Mouse (Mus musculus) T-helper 17 cell (primary cell): ENCODE measurements around the gene Kcnj11.

ENCODE experiments used
- in situ Hi-C, 2 experiments: fragments of 300-600 bp; cut with MboI, MseI; formaldehyde crosslinking; loops; 1 replicate in 1 of 2; 2 replicates in 1 of 2; pipeline ENCODE4 v1.15.1; 2025; ENCODE audit warnings: high pct_unique_total_duplicates in 2 of 2

The Kcnj11 gene

GRCm38 (mm10) chr7:46100563-46100962 lies at the start of gene Kcnj11:
Gene Kcnj11 (minus strand): TSS chr7:46100764.
- in situ Hi-C loops = loop anchor here (10.0 to 25.0 kb wide), 3 partner anchors 94 to 1062 kb away; no protein-coding TSS in a partner anchor

GRCm38 (mm10) chr7:46147417-46147816 lies 46.9 kb upstream of the Kcnj11 start:
- in situ Hi-C loops = no loop called here

GRCm38 (mm10) chr7:46146675-46147308 lies 46.2 kb upstream of the Kcnj11 start:
- in situ Hi-C loops = no loop called here

GRCm38 (mm10) chr7:46144061-46144460 lies 43.5 kb upstream of the Kcnj11 start:
- in situ Hi-C loops = no loop called here

- in situ Hi-C loops = no loop called here
Observed at GRCm38 (mm10) chr7:46138329-46138930, 37.9 kb upstream of the Kcnj11 start.

- in situ Hi-C loops = no loop called here
Observed at GRCm38 (mm10) chr7:46133858-46134257, 33.3 kb upstream of the Kcnj11 start.

GRCm38 (mm10) chr7:46132229-46132628 lies 31.7 kb upstream of the Kcnj11 start:
- in situ Hi-C loops = no loop called here

- in situ Hi-C loops = no loop called here
Observed at GRCm38 (mm10) chr7:46131806-46132205, 31.2 kb upstream of the Kcnj11 start.

GRCm38 (mm10) chr7:46131266-46131665 lies 30.7 kb upstream of the Kcnj11 start:
- in situ Hi-C loops = no loop called here

- in situ Hi-C loops = no loop called here
Observed at GRCm38 (mm10) chr7:46130723-46131122, 30.2 kb upstream of the Kcnj11 start.

- in situ Hi-C loops = no loop called here
Observed at GRCm38 (mm10) chr7:46129463-46130179, 29.1 kb upstream of the Kcnj11 start.

- in situ Hi-C loops = no loop called here
Observed at GRCm38 (mm10) chr7:46128196-46128595, 27.6 kb upstream of the Kcnj11 start.

- in situ Hi-C loops = no loop called here
Observed at GRCm38 (mm10) chr7:46125340-46125739, 24.8 kb upstream of the Kcnj11 start.

GRCm38 (mm10) chr7:46124460-46124859 lies 23.9 kb upstream of the Kcnj11 start:
- in situ Hi-C loops = loop anchor here in 1 of 2 experiments (25.0 kb wide), 1 partner anchor 1038 kb away; no protein-coding TSS in a partner anchor

- in situ Hi-C loops = loop anchor here in 1 of 2 experiments (25.0 kb wide), 1 partner anchor 1039 kb away; no protein-coding TSS in a partner anchor
Observed at GRCm38 (mm10) chr7:46122964-46123363, 22.4 kb upstream of the Kcnj11 start.

GRCm38 (mm10) chr7:46117035-46117434 lies 16.5 kb upstream of the Kcnj11 start:
- in situ Hi-C loops = loop anchor here in 1 of 2 experiments (25.0 kb wide), 1 partner anchor 1045 kb away; no protein-coding TSS in a partner anchor

GRCm38 (mm10) chr7:46116118-46116581 lies 15.6 kb upstream of the Kcnj11 start:
- in situ Hi-C loops = loop anchor here in 1 of 2 experiments (25.0 kb wide), 1 partner anchor 1046 kb away; no protein-coding TSS in a partner anchor

- in situ Hi-C loops = loop anchor here in 1 of 2 experiments (25.0 kb wide), 1 partner anchor 1049 kb away; no protein-coding TSS in a partner anchor
Observed at GRCm38 (mm10) chr7:46113435-46113834, 12.9 kb upstream of the Kcnj11 start.

GRCm38 (mm10) chr7:46111938-46112337 lies 11.4 kb upstream of the Kcnj11 start:
- in situ Hi-C loops = loop anchor here in 1 of 2 experiments (25.0 kb wide), 1 partner anchor 1050 kb away; no protein-coding TSS in a partner anchor

- in situ Hi-C loops = loop anchor here in 1 of 2 experiments (25.0 kb wide), 1 partner anchor 1051 kb away; no protein-coding TSS in a partner anchor
Observed at GRCm38 (mm10) chr7:46111212-46111817, 10.8 kb upstream of the Kcnj11 start.

- in situ Hi-C loops = loop anchor here in 1 of 2 experiments (25.0 kb wide), 1 partner anchor 1052 kb away; no protein-coding TSS in a partner anchor
Observed at GRCm38 (mm10) chr7:46110079-46110478, 9.5 kb upstream of the Kcnj11 start.
